In genomic region chr1:156186646-156187045, GRCm38 (mm10) we compare ENCODE assay signal across 29 mouse cellular contexts. TPM values are rescaled to one million over a fixed set of nuclear protein-coding genes. Genes with fewer than 3 reads are reported as not detected.
DNase-seq lines count a peak whose midpoint lies in the region; TF ChIP-seq lines count a peak whose summit lies in the region.
"Had no signal": no experiment of that assay in that cellular context is flagged by ENCODE, and none has a peak within 500 bp of the region (broad histone marks: within the 10 kb centered on the region; RNA-seq: fewer than 3 reads in every experiment).

No protein-coding gene starts in this region.

- intact Hi-C loops in left cerebral cortex, postnatal 14 days (cut with DNase I) = no loop called here

- H3K27ac ChIP-seq in layer of hippocampus, adult 2 months = no peak overlapping the region
- H3K27ac ChIP-seq: embryonic facial prominence, embryonic 10.5 days; embryonic facial prominence, embryonic 13.5 days; forebrain, embryonic 13.5 days; heart, adult 2 months; heart, embryonic 10.5 days; heart, embryonic 13.5 days; hindbrain, embryonic 14.5 days; hindbrain, postnatal 0 days had no signal

- no peak for TF ChIP-seq CTCF in layer of hippocampus, adult 2 months (conservative IDR thresholded peaks at IDR 0.05)

- peak; percentile 23 for DNase-seq in cerebellum, postnatal 10 days
- no peak for DNase-seq in cerebellum, adult 8-10 months
- DNase-seq in layer of hippocampus, adult 11-12 months (ENCODE audit: low spot score) = peak; percentile 21
- DNase-seq in layer of hippocampus, adult 2 months (ENCODE audit: low spot score in 2 of 2) = no peak
- peak; percentile 15 to 70 for DNase-seq in left cerebral cortex, postnatal 14 days (ENCODE audit: low spot score in 2 of 2)
- DNase-seq in left cerebral cortex, adult 11 months (ENCODE audit: low spot score) = no peak
- DNase-seq in right cerebral cortex, postnatal 25 days = peak; percentile 23
- DNase-seq in right cerebral cortex, adult 18-20 months = no peak
- DNase-seq: adrenal gland, adult 8-10 months; adrenal gland, postnatal 25 days; cerebellum, adult 18-20 months; cerebellum, adult 9-11 months; cerebellum, postnatal 36 days; embryo, embryonic 11 days; gastrocnemius, postnatal 10 days; gastrocnemius, postnatal 36 days; heart, adult 2 months; heart, postnatal 14 days; heart, postnatal 4 days had no signal

- H3K4me3 ChIP-seq in layer of hippocampus, adult 2 months = no peak overlapping the region
- H3K4me3 ChIP-seq: embryonic facial prominence, embryonic 10.5 days; embryonic facial prominence, embryonic 13.5 days; erythroblast, embryonic 14.5 days; forebrain, embryonic 13.5 days; heart, adult 2 months; heart, embryonic 10.5 days; heart, embryonic 13.5 days had no signal

RNA-seq across cellular contexts. Expression of gene Fam163a, which starts 18.2 kb away (rescaled TPM):
- total RNA-seq in layer of hippocampus, adult 2 months (2021) = 10 to 100 TPM; 14.3 to 14.8 TPM
- 10 to 100 TPM in 1 of 2 experiments, 1 to 10 TPM in 1; 8.3 to 11.9 TPM for total RNA-seq in left cerebral cortex, postnatal 14 days (2021)
- total RNA-seq: gastrocnemius, adult 18-20 months; gastrocnemius, postnatal 36 days; granulocyte monocyte progenitor cell, adult 5-6 weeks; heart, adult 2 months had no signal

Comparison
In these comparisons a context has a peak if more than half of its experiments do, and no peak if none do; other contexts are left out.
1. DNase-seq: peak in cerebellum, postnatal 10 days (2 of 2), layer of hippocampus, adult 11-12 months (single experiment), left cerebral cortex, postnatal 14 days (2 of 2) and right cerebral cortex, postnatal 25 days (single experiment); none in cerebellum, adult 8-10 months (single experiment), layer of hippocampus, adult 2 months (0 of 2), left cerebral cortex, adult 11 months (single experiment) and right cerebral cortex, adult 18-20 months (single experiment).